Mouse (Mus musculus): Measurements from ENCODE around the gene Apon. TPM values are rescaled to one million over a fixed set of nuclear protein-coding genes. Genes with fewer than 3 reads are reported as not detected.
A peak's percentile ranks its signal among the peaks of the same experiment; 100 is the strongest.
"Not testable (repeated sequence)": the region's sequence is repeated elsewhere in the genome, so short reads cannot be mapped to it uniquely, and the experiment has no call there.

Gene Apon
- polyA plus RNA-seq (2016; fragmentation: Nextera tagmentation; extraction: Ambion mirVana) = 0.18 and 0.23 TPM in 2 replicates

- Histone ChIP-seq H3K27me3 (ENCODE audit: insufficient read depth, poor library complexity, severe bottlenecking) (no peaks in the 10 kb centered on the region), H3K4me1 (no peaks in the 10 kb centered on the region), H3K27ac (no peak within 1 kb of the TSS), H3K36me3 (peaks cover 46% of the 10 kb centered on the region), H3K4me3 (no peak within 1 kb of the TSS), H3K9me3 (no peaks in the 10 kb centered on the region)
- 85% methylated on average over 4 of the region's 4 CpGs for WGBS
- DNase-seq (ENCODE audit: low spot score) = no peak
Observed at GRCm38 (mm10) chr10:128253677-128254255, at the start of gene Apon. Gene Apon, plus strand, starts transcription at chr10:128254096.

GRCm38 (mm10) chr10:128204941-128205340, 49.0 kb upstream of the Apon start:
- 82% methylated on average over 15 of the region's 15 CpGs for WGBS
- peaks cover 22% of the 10 kb centered on the region; the same call in 1 of the 2 replicates for H3K36me3 ChIP-seq
- no peaks in the 10 kb centered on the region for H3K9me3 ChIP-seq
- no peak overlapping the region for H3K4me3 ChIP-seq
- no peak overlapping the region for H3K27ac ChIP-seq
- no peaks in the 10 kb centered on the region for H3K27me3 ChIP-seq (ENCODE audit: insufficient read depth, poor library complexity, severe bottlenecking)
- H3K4me1 ChIP-seq = peaks cover 8% of the 10 kb centered on the region; the same call in 1 of the 2 replicates
- DNase-seq (ENCODE audit: low spot score) = no peak

DNA sequence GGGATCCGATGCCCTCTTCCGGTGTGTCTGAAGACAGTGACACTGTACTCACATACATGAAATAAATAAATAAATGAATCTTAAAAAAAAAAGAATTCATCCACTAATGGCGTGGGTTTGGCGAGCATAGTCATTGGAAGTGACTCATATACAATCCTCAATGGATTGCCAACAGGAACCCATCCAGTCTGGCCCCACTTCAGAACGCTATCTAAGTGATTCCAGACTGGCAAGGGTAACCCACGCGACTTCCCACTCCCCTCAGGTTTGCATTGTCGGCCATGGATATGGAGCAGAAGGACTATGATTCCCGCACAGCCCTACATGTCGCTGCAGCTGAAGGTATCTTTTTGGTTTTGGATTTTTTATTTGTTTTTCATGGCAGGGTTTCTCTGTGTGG, 45.6 kb upstream of the Apon start:
- Histone ChIP-seq H3K9me3 (no peaks in the 10 kb centered on the region), H3K27ac (no peak overlapping the region), H3K4me1 (peaks cover 16% of the 10 kb centered on the region), H3K36me3 (peaks cover 22% of the 10 kb centered on the region; the same call in 1 of the 2 replicates), H3K4me3 (no peak overlapping the region), H3K27me3 (ENCODE audit: insufficient read depth, poor library complexity, severe bottlenecking) (0 out of 2 replicates have a peak, but pooled peaks cover under 1% of the 10 kb centered on the region)
- 90% methylated on average over 10 of the region's 10 CpGs for WGBS
- no peak for DNase-seq (ENCODE audit: low spot score)

DNA sequence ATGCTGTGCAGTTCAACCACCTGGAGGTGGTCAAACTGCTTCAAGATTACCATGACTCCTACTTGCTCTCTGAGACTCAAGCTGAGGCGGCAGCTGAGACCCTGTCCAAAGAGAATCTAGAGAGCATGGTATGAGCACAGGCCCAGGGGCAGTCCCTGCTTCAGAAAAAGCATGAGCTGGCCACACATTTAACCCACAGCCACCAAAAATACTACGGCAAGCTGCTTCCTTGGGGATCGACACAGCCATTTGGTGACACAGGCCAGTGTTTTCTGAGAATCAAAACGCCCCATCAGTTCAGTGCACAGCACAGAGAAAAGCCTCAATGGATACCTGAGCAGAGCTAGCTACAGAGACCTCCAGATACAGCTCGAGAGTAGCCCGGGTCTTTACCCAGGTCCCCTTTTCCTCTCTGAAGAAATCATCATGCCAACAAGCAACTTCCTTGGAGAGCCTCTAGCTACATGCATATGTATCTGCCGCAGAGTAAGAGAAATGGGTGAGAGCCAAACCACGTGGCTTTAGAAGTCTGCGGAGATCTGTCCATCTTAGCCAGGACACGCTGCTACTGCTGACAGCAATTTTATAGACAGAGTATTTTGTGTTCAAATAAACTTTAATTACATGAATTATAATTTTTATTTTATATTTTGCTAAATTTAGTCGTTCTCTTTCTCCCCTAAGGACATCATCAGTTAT, 44.4 kb upstream of the Apon start:
- H3K27me3 ChIP-seq (ENCODE audit: insufficient read depth, poor library complexity, severe bottlenecking) = peaks cover 9% of the 10 kb centered on the region; the same call in 1 of the 2 replicates
- 90% methylated on average over 11 of the region's 11 CpGs for WGBS
- no peaks in the 10 kb centered on the region for H3K9me3 ChIP-seq
- H3K4me3 ChIP-seq = no peak overlapping the region
- no peak for DNase-seq (ENCODE audit: low spot score)
- peaks cover 16% of the 10 kb centered on the region for H3K4me1 ChIP-seq
- no peak overlapping the region for H3K27ac ChIP-seq
- peaks cover 22% of the 10 kb centered on the region; the same call in 1 of the 2 replicates for H3K36me3 ChIP-seq

- peaks cover 19% of the 10 kb centered on the region; the same call in 1 of the 2 replicates for H3K36me3 ChIP-seq
- WGBS = 94% methylated on average over 2 of the region's 2 CpGs
- DNase-seq (ENCODE audit: low spot score) = no peak
- peak overlapping the region; percentile 84; the same call in 1 of the 2 replicates for H3K4me3 ChIP-seq
- no peaks in the 10 kb centered on the region for H3K9me3 ChIP-seq
- H3K27me3 ChIP-seq (ENCODE audit: insufficient read depth, poor library complexity, severe bottlenecking) = peaks cover 16% of the 10 kb centered on the region
- peaks cover 16% of the 10 kb centered on the region for H3K4me1 ChIP-seq
- no peak overlapping the region for H3K27ac ChIP-seq
Observed at GRCm38 (mm10) chr10:128210131-128210530, 43.8 kb upstream of the Apon start.

DNA sequence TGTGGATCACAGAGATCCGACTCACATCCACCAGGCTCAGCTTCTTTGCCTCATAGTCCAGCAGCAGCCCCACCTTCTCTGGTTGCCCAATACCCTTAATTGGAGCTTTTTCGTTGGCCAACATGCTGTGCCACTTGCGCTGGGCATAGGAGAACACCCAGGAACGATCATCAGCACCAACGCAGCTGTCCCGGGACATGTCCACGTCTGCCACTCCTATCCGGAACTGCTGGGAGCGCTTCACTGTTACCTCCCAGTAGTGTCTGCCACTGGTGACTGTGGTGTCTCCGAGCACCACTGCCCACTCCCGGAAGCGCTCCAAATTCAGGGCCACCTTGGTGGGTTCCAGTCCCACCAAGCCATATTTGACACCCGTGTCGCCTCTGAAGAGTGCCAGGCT, 42.9 kb upstream of the Apon start:
- no peak for DNase-seq (ENCODE audit: low spot score)
- WGBS = 29% methylated on average over 14 of the region's 14 CpGs
- peaks cover 19% of the 10 kb centered on the region; the same call in 1 of the 2 replicates for H3K36me3 ChIP-seq
- H3K27ac ChIP-seq = peak overlapping the region; percentile 86
- no peaks in the 10 kb centered on the region for H3K9me3 ChIP-seq
- peak overlapping the region; percentile 84 for H3K4me3 ChIP-seq
- H3K4me1 ChIP-seq = peaks cover 16% of the 10 kb centered on the region
- H3K27me3 ChIP-seq (ENCODE audit: insufficient read depth, poor library complexity, severe bottlenecking) = peaks cover 17% of the 10 kb centered on the region

DNA sequence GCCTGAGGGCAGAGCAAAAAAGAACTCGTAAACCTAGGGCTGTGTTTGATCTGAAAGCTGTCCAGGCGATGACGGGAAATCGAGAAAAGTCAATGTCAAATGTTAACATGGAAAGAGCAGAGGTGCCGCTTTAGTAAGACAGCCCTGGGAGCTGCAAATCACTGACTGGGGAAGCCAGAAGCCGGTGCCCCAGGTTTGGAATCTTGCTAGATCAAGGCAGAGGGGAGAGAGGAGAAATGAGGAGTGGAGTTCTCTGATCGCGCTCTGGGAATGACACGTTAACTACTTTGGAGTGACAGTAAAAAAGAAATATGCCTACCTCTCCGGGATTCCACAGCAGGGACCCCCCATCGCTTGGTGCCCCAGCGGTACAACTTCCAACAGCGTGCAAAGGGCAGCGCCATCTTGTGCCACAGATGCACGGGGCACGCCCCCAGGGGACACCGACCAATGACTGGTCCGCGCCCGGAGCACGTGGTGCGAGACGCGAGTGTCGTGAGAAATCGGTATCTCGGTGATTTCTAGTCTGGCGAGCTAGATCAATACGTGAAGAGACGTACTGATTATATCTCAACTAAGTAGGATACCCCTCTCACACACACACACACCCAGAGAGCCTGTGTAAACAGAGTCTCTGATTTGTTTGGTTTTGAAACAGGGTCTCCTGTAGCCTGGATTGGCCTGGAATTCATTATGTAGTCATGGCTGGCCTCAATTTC, 42.3 kb upstream of the Apon start, which contains the start of gene Spryd4:
Spryd4 (minus strand) TSS at position 418 of the 719 bp plus-strand sequence.
- WGBS = under 1% methylated on average over 30 of the region's 30 CpGs
- DNase-seq (ENCODE audit: low spot score) = peak; percentile 96

GRCm38 (mm10) chr10:128212148-128212547, 41.7 kb upstream of the Apon start:
- H3K9me3 ChIP-seq = no peaks in the 10 kb centered on the region
- H3K4me1 ChIP-seq = peaks cover 16% of the 10 kb centered on the region
- no peak for DNase-seq (ENCODE audit: low spot score)
- WGBS = 44% methylated on average over 6 of the region's 6 CpGs
- peak overlapping the region; percentile 84 for H3K4me3 ChIP-seq
- peaks cover 11% of the 10 kb centered on the region; the same call in 1 of the 2 replicates for H3K36me3 ChIP-seq
- H3K27ac ChIP-seq = peak overlapping the region; percentile 86
- H3K27me3 ChIP-seq (ENCODE audit: insufficient read depth, poor library complexity, severe bottlenecking) = peaks cover 17% of the 10 kb centered on the region

More for the DNA sequence above, 42.3 kb upstream of the Apon start, which contains the start of gene Spryd4:
- peaks cover 15% of the 10 kb centered on the region; the same call in 1 of the 2 replicates for H3K36me3 ChIP-seq
- peaks cover 16% of the 10 kb centered on the region for H3K4me1 ChIP-seq
- peaks cover 17% of the 10 kb centered on the region for H3K27me3 ChIP-seq (ENCODE audit: insufficient read depth, poor library complexity, severe bottlenecking)
- H3K9me3 ChIP-seq = no peaks in the 10 kb centered on the region
- peak within 1 kb of the TSS; percentile 86 for H3K27ac ChIP-seq
- H3K4me3 ChIP-seq = peak within 1 kb of the TSS; percentile 84

GRCm38 (mm10) chr10:128212871-128213323, 41.0 kb upstream of the Apon start:
- Histone ChIP-seq H3K27me3 (ENCODE audit: insufficient read depth, poor library complexity, severe bottlenecking) (peaks cover 17% of the 10 kb centered on the region), H3K4me3 (peak overlapping the region; percentile 55), H3K27ac (peak overlapping the region; percentile 71), H3K9me3 (no peaks in the 10 kb centered on the region), H3K4me1 (peaks cover 16% of the 10 kb centered on the region), H3K36me3 (peaks cover 9% of the 10 kb centered on the region; the same call in 1 of the 2 replicates)
- peak; percentile 82 for DNase-seq (ENCODE audit: low spot score)
- 2% methylated on average over 18 of the region's 18 CpGs for WGBS

GRCm38 (mm10) chr10:128214112-128214511, 39.8 kb upstream of the Apon start:
- not testable (repeated sequence) for H3K36me3 ChIP-seq; DNase-seq (ENCODE audit: low spot score); H3K27ac ChIP-seq; H3K9me3 ChIP-seq; H3K4me3 ChIP-seq
- Histone ChIP-seq H3K27me3 (ENCODE audit: insufficient read depth, poor library complexity, severe bottlenecking) (peaks cover 17% of the 10 kb centered on the region), H3K4me1 (peaks cover 16% of the 10 kb centered on the region)
- WGBS = 83% methylated on average over 4 of the region's 4 CpGs

DNA sequence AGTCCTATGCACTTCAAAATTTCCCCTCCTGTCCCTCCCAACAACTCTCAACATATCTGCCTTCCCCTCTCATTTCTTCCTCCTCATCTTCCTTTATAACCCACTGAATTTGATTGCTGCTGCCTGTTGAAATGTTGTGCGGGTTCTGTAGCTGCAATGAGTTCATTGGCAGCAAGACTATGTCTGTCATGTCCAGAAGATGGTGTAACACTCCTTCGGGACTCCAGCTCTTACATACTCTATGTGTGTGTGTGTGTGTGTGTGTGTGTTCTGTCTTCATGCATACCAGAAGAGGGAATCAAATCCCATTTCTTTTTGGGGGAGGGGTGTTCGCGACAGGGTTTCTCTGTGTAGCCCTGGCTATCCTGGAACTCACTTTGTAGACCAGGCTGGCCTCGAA, 38.9 kb upstream of the Apon start:
- H3K27me3 ChIP-seq (ENCODE audit: insufficient read depth, poor library complexity, severe bottlenecking) = peaks cover 17% of the 10 kb centered on the region
- H3K27ac ChIP-seq = no peak overlapping the region
- WGBS = 87% methylated on average over 5 of the region's 5 CpGs
- H3K36me3 ChIP-seq = no peaks in the 10 kb centered on the region
- H3K4me1 ChIP-seq = peaks cover 16% of the 10 kb centered on the region
- no peak for DNase-seq (ENCODE audit: low spot score)
- H3K9me3 ChIP-seq = no peaks in the 10 kb centered on the region
- H3K4me3 ChIP-seq = no peak overlapping the region

- WGBS = 93% methylated on average over 18 of the region's 18 CpGs
- H3K9me3 ChIP-seq = no peaks in the 10 kb centered on the region
- H3K36me3 ChIP-seq = no peaks in the 10 kb centered on the region
- no peak overlapping the region for H3K27ac ChIP-seq
- H3K27me3 ChIP-seq (ENCODE audit: insufficient read depth, poor library complexity, severe bottlenecking) = peaks cover 14% of the 10 kb centered on the region
- peaks cover 3% of the 10 kb centered on the region; the same call in 1 of the 2 replicates for H3K4me1 ChIP-seq
- no peak overlapping the region for H3K4me3 ChIP-seq
- DNase-seq (ENCODE audit: low spot score) = no peak
Observed at GRCm38 (mm10) chr10:128218387-128219117, 35.3 kb upstream of the Apon start.

Data from heart, embryonic 10.5 days (tissue).